ENCODE assay signal across 11 mouse cellular contexts in the genomic region with DNA sequence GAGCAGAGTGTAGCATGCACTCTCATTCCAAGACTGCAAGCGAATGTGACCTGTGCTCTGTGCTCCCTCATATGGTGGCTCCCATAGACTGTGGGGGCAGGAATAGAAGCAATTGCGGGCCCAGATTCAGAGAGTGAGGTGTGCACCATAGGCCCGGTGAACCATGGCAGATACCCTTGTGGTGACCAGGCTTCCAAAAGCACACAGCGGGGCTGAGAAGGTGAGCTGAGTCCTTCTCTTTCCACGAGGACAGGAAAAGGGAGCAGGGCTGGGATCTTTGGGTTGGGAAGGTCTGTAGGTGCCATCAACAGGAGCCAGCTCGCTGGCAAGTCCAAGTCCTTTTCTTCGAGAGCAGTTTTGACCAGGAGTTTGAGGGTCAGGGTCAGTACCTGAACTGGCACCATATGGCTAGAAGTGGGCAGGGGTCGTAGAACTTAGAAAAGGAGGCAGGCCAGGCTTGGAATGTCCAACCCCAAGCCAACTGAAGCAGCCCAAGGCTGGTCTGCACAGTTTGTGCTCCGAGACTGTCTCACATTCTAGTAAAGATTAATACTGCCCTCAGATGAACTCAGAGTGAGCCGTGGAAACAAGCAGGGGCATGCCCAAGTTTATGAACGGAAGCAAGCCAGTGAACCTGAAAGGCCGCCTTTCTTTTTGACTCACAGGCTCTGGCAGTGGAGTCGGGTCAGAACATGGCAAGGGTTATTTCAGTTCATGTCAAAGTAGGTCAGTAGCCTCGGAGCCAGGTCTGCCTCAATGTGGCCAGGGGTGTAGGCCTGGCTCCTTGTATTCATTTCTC.
DNase-seq lines count a peak whose midpoint lies in the region; ATAC-seq lines count a peak whose summit lies in the region.
"Had no signal": no experiment of that assay in that cellular context is flagged by ENCODE, and none has a peak within 500 bp of the region (broad histone marks: within the 10 kb centered on the region; RNA-seq: fewer than 3 reads in every experiment).

No protein-coding gene starts in this region.

- no peak overlapping the region for H3K4me3 ChIP-seq in kidney, embryonic 15.5 days (replicated peaks)
- H3K4me3 ChIP-seq: embryonic facial prominence, embryonic 12.5 days; limb, embryonic 13.5 days; myocyte had no signal

- peak; percentile 74 for ATAC-seq in kidney, embryonic 15.5 days (replicated peaks; ENCODE audit: low FRiP score)

- H3K9me3 ChIP-seq in kidney, embryonic 15.5 days (replicated peaks), result no peaks in the 10 kb centered on the region
- H3K9me3 ChIP-seq: limb, embryonic 13.5 days had no signal

- peak; percentile 62 to 78 for DNase-seq in heart, adult 18-20 months
- no peak for DNase-seq in heart, postnatal 4 days
- peak; percentile 59 for DNase-seq in Muller cell, postnatal 12 days (ENCODE audit: inconsistent ontology term)
- DNase-seq in gastrocnemius, postnatal 25 days, result peak; percentile 52
- DNase-seq in embryo, embryonic 9.5 days (ENCODE audit: extremely low spot score), result no peak
- no peak for DNase-seq in ovary, adult 18-20 months (ENCODE audit: low spot score)
- DNase-seq in ovary, postnatal 10 days (ENCODE audit: low spot score), result no peak

- H3K9ac ChIP-seq in kidney, embryonic 15.5 days, result no peak overlapping the region
- H3K9ac ChIP-seq: embryonic facial prominence, embryonic 12.5 days; limb, embryonic 13.5 days had no signal

- WGBS in kidney, embryonic 15.5 days, result 69% methylated on average over 14 of the region's 14 CpGs

- H3K27me3 ChIP-seq in kidney, embryonic 15.5 days, result no peaks in the 10 kb centered on the region
- H3K27me3 ChIP-seq: embryonic facial prominence, embryonic 12.5 days; limb, embryonic 13.5 days had no signal

- peak overlapping the region; percentile 49 for H3K27ac ChIP-seq in kidney, embryonic 15.5 days
- H3K27ac ChIP-seq: embryonic facial prominence, embryonic 12.5 days; limb, embryonic 13.5 days had no signal

- H3K4me2 ChIP-seq in kidney, embryonic 15.5 days, result no peak overlapping the region
- H3K4me2 ChIP-seq: embryonic facial prominence, embryonic 12.5 days; limb, embryonic 13.5 days had no signal

- peaks cover 50% of the 10 kb centered on the region for H3K36me3 ChIP-seq in kidney, embryonic 15.5 days

- peaks cover 15% of the 10 kb centered on the region; the same call in 1 of the 2 replicates for H3K4me1 ChIP-seq in kidney, embryonic 15.5 days
- H3K4me1 ChIP-seq: embryonic facial prominence, embryonic 12.5 days; limb, embryonic 13.5 days had no signal

Comparison
In these comparisons a context has a peak if more than half of its experiments do, and no peak if none do; other contexts are left out.
1. DNase-seq: peak in heart, adult 18-20 months (2 of 2), Muller cell, postnatal 12 days (single experiment) and gastrocnemius, postnatal 25 days (single experiment); none in heart, postnatal 4 days (single experiment), embryo, embryonic 9.5 days (single experiment), ovary, adult 18-20 months (single experiment) and ovary, postnatal 10 days (single experiment).